Mouse (Mus musculus) intestine, embryonic 16.5 days (tissue): Measurements from ENCODE around the gene Hoxc6. TPM values are rescaled to one million over a fixed set of nuclear protein-coding genes. Genes with fewer than 3 reads are reported as not detected.

Experiments
- ATAC-seq: fragments of 200-750 bp; cut with Nextera tagmentation; 2 replicates; pipeline ENCODE4 v1.8.0; 2017; ENCODE audit warnings: moderate TSS enrichment, moderate library complexity
- H3K27ac ChIP-seq: fragments of 300-500 bp; sonication (generic); 2 replicates; pipeline ENCODE4 v1.5.1; 2014; ENCODE audit warnings: mild to moderate bottlenecking, low read length
- H3K27me3 ChIP-seq: fragments of 300-500 bp; sonication (generic); replicated peaks from 2 replicates; pipeline ENCODE4 v1.6.1; 2014; ENCODE audit warnings: low read length, control low read depth, mixed read lengths; ENCODE audit not compliant: control insufficient read depth, insufficient read depth
- H3K36me3 ChIP-seq: fragments of 300-500 bp; sonication (generic); 2 replicates; pipeline ENCODE4 v1.6.1; 2014; ENCODE audit warnings: low read length, control low read depth; ENCODE audit not compliant: control insufficient read depth, insufficient read depth
- H3K4me1 ChIP-seq: fragments of 300-500 bp; sonication (generic); 2 replicates; pipeline ENCODE4 v1.6.1; 2014; ENCODE audit warnings: low read length, control low read depth, mixed read lengths; ENCODE audit not compliant: control insufficient read depth, insufficient read depth
- H3K4me2 ChIP-seq: fragments of 300-500 bp; sonication (generic); 2 replicates; pipeline ENCODE4 v1.6.1; 2014; ENCODE audit warnings: low read depth, low read length, control low read depth
- H3K4me3 ChIP-seq: fragments of 300-500 bp; sonication (generic); 2 replicates; pipeline ENCODE4 v1.5.1; 2014; ENCODE audit warnings: mild to moderate bottlenecking, low read length
- H3K9ac ChIP-seq: fragments of 300-500 bp; sonication (generic); 2 replicates; pipeline ENCODE4 v1.6.1; 2014; ENCODE audit warnings: low read depth, low read length
- H3K9me3 ChIP-seq: fragments of 300-500 bp; sonication (generic); 2 replicates; pipeline ENCODE4 v1.6.1; 2016; ENCODE audit warnings: low read length, control low read depth; ENCODE audit not compliant: control insufficient read depth
- WGBS: fragments of 180-500 bp; shearing (Covaris S2); extraction: QIAGEN DNeasy Blood & Tissue Kit; methylation state at CpG from one replicate; pipeline ENCODE4 v1.1.7; 2014; 5-methylcytosine and 5-hydroxymethylcytosine counted together
- polyA plus RNA-seq: library from polyadenylated mRNA; unstranded; fragments of >200 nt; fragmentation: Nextera tagmentation; extraction: Ambion mirVana; gene quantifications from 2 replicates; pipeline ENCODE4 v1.2.1, GENCODE M21; 2015

Gene Hoxc6
- polyA plus RNA-seq, 1 experiment from 2014 or later: 3.2 TPM

- no peak overlapping the region for H3K27ac ChIP-seq
- H3K4me2 ChIP-seq: no peak overlapping the region
- H3K4me3 ChIP-seq: no peak overlapping the region
- no peak overlapping the region for H3K9ac ChIP-seq
- H3K36me3 ChIP-seq: no peaks in the 10 kb centered on the region
- peaks cover 10% of the 10 kb centered on the region for H3K4me1 ChIP-seq
- no peak for ATAC-seq
- no peaks in the 10 kb centered on the region for H3K9me3 ChIP-seq
- H3K27me3 ChIP-seq: peaks cover 56% of the 10 kb centered on the region
- WGBS: 49% methylated on average over 8 of the region's 8 CpGs
Observed at GRCm38 (mm10) chr15:103030142-103030541, 32.1 kb downstream of the Hoxc6 start.

- H3K9ac ChIP-seq: no peak overlapping the region
- no peaks in the 10 kb centered on the region for H3K9me3 ChIP-seq
- peaks cover 9% of the 10 kb centered on the region for H3K4me1 ChIP-seq
- no peak for ATAC-seq
- peaks cover 69% of the 10 kb centered on the region for H3K27me3 ChIP-seq
- 0% methylated on average over 2 of the region's 3 CpGs for WGBS
- peak overlapping the region; percentile 14; the same call in 1 of the 2 replicates for H3K4me3 ChIP-seq
- H3K27ac ChIP-seq: no peak overlapping the region; the same call in 1 of the 2 replicates
- no peaks in the 10 kb centered on the region for H3K36me3 ChIP-seq
- H3K4me2 ChIP-seq: 0 out of 2 replicates have a peak overlapping the region, but pooled peaks have one; percentile 16
Observed at GRCm38 (mm10) chr15:103032167-103032566, 34.1 kb downstream of the Hoxc6 start.

GRCm38 (mm10) chr15:103032646-103033575 lies 34.9 kb downstream of the Hoxc6 start:
- 3% methylated on average over 26 of the region's 26 CpGs for WGBS
- peak overlapping the region; percentile 16; the same call in 1 of the 2 replicates for H3K4me2 ChIP-seq
- peaks cover 8% of the 10 kb centered on the region for H3K4me1 ChIP-seq
- peak overlapping the region; percentile 14; the same call in 1 of the 2 replicates for H3K4me3 ChIP-seq
- no peaks in the 10 kb centered on the region for H3K9me3 ChIP-seq
- no peak overlapping the region for H3K9ac ChIP-seq
- peak overlapping the region; percentile 2; the same call in 1 of the 2 replicates for H3K27ac ChIP-seq
- ATAC-seq: no peak
- H3K36me3 ChIP-seq: no peaks in the 10 kb centered on the region
- H3K27me3 ChIP-seq: peaks cover 70% of the 10 kb centered on the region

GRCm38 (mm10) chr15:103034043-103034806 lies 36.2 kb downstream of the Hoxc6 start:
- peak; percentile 75 for ATAC-seq
- Histone ChIP-seq H3K9ac (peak overlapping the region; percentile 82), H3K4me1 (peaks cover 13% of the 10 kb centered on the region), H3K36me3 (no peaks in the 10 kb centered on the region), H3K4me3 (peak overlapping the region; percentile 60), H3K4me2 (peak overlapping the region; percentile 65), H3K9me3 (no peaks in the 10 kb centered on the region), H3K27ac (peak overlapping the region; percentile 68), H3K27me3 (peaks cover 68% of the 10 kb centered on the region)
- WGBS: 2% methylated on average over 24 of the region's 24 CpGs

GRCm38 (mm10) chr15:103034807-103035547 lies 36.9 kb downstream of the Hoxc6 start:
- ATAC-seq: peak; percentile 51
- Histone ChIP-seq H3K27ac (peak overlapping the region; percentile 63), H3K9ac (peak overlapping the region; percentile 82), H3K9me3 (no peaks in the 10 kb centered on the region), H3K4me1 (peaks cover 13% of the 10 kb centered on the region), H3K4me2 (peak overlapping the region; percentile 65), H3K4me3 (peak overlapping the region; percentile 60), H3K36me3 (no peaks in the 10 kb centered on the region), H3K27me3 (peaks cover 73% of the 10 kb centered on the region)
- WGBS: 1% methylated on average over 34 of the region's 34 CpGs

- no peak for ATAC-seq
- peak overlapping the region; percentile 82 for H3K9ac ChIP-seq
- peak overlapping the region; percentile 65 for H3K4me2 ChIP-seq
- no peaks in the 10 kb centered on the region for H3K9me3 ChIP-seq
- H3K27ac ChIP-seq: peak overlapping the region; percentile 63
- peaks cover 15% of the 10 kb centered on the region for H3K4me1 ChIP-seq
- peaks cover 73% of the 10 kb centered on the region for H3K27me3 ChIP-seq
- H3K4me3 ChIP-seq: peak overlapping the region; percentile 60
- H3K36me3 ChIP-seq: no peaks in the 10 kb centered on the region
- 2% methylated on average over 14 of the region's 14 CpGs for WGBS
Observed at GRCm38 (mm10) chr15:103035548-103035881, 37.5 kb downstream of the Hoxc6 start.

GRCm38 (mm10) chr15:103037579-103037978 lies 39.5 kb downstream of the Hoxc6 start:
- H3K27me3 ChIP-seq: peaks cover 78% of the 10 kb centered on the region
- no peak overlapping the region for H3K4me3 ChIP-seq
- H3K27ac ChIP-seq: no peak overlapping the region
- WGBS: 50% methylated on average over 1 of the region's 1 CpGs
- H3K4me2 ChIP-seq: no peak overlapping the region
- ATAC-seq: no peak
- H3K36me3 ChIP-seq: no peaks in the 10 kb centered on the region
- H3K9me3 ChIP-seq: no peaks in the 10 kb centered on the region
- peaks cover 18% of the 10 kb centered on the region for H3K4me1 ChIP-seq
- no peak overlapping the region for H3K9ac ChIP-seq

- Histone ChIP-seq H3K36me3 (no peaks in the 10 kb centered on the region), H3K9me3 (no peaks in the 10 kb centered on the region), H3K4me3 (no peak overlapping the region), H3K27me3 (peaks cover 75% of the 10 kb centered on the region), H3K27ac (no peak overlapping the region; the same call in 1 of the 2 replicates), H3K4me1 (peaks cover 17% of the 10 kb centered on the region), H3K4me2 (no peak overlapping the region), H3K9ac (peak overlapping the region; percentile 51)
- ATAC-seq: no peak
- WGBS: 37% methylated on average over 10 of the region's 10 CpGs
Observed at GRCm38 (mm10) chr15:103038701-103039480, 40.8 kb downstream of the Hoxc6 start.
